ENCODE assay signal across 14 mouse cellular contexts in genomic region chr15:62421073-62421851, GRCm38 (mm10).
DNase-seq lines count a peak whose midpoint lies in the region; ATAC-seq lines count a peak whose summit lies in the region.
"Had no signal": no experiment of that assay in that cellular context is flagged by ENCODE, and none has a peak within 500 bp of the region (broad histone marks: within the 10 kb centered on the region; RNA-seq: fewer than 3 reads in every experiment).

No protein-coding gene starts in this region.

- ATAC-seq in activated CD4-positive, CD25-positive, alpha-beta regulatory T cell, adult 4 months: no peak

- peak; percentile 4 to 15 for DNase-seq in cerebellum, postnatal 14 days
- DNase-seq in cerebellum, postnatal 36 days: no peak
- peak; percentile 5 to 8 for DNase-seq in layer of hippocampus, postnatal 36 days
- no peak for DNase-seq in layer of hippocampus, adult 9-11 months
- peak; percentile 30 to 39 for DNase-seq in right cerebral cortex, postnatal 10 days (ENCODE audit: low spot score in 2 of 2)
- DNase-seq in right cerebral cortex, postnatal 25 days: no peak
- DNase-seq in gonadal fat pad, adult 2 months (ENCODE audit: low read depth): peak; percentile 75
- DNase-seq: adrenal gland, adult 2 months; cerebellum, adult 11-12 months; heart, postnatal 4 days; kidney, adult 11 months; liver, embryonic 13.5 days; thymus, adult 18-20 months had no signal

Comparison
In these comparisons a context has a peak if more than half of its experiments do, and no peak if none do; other contexts are left out.
1. DNase-seq: peak in cerebellum, postnatal 14 days (2 of 2), layer of hippocampus, postnatal 36 days (2 of 2), right cerebral cortex, postnatal 10 days (2 of 2) and gonadal fat pad, adult 2 months (single experiment); none in cerebellum, postnatal 36 days (0 of 2), layer of hippocampus, adult 9-11 months (single experiment) and right cerebral cortex, postnatal 25 days (single experiment).